Mouse (Mus musculus) cerebellum, adult 8-10 months (tissue): ENCODE data around the gene Sp7.

ENCODE experiments used
- DNase-seq: peaks from one replicate; pipeline ENCODE4 v3.0.0; 2022

Sp7 gene

DNA sequence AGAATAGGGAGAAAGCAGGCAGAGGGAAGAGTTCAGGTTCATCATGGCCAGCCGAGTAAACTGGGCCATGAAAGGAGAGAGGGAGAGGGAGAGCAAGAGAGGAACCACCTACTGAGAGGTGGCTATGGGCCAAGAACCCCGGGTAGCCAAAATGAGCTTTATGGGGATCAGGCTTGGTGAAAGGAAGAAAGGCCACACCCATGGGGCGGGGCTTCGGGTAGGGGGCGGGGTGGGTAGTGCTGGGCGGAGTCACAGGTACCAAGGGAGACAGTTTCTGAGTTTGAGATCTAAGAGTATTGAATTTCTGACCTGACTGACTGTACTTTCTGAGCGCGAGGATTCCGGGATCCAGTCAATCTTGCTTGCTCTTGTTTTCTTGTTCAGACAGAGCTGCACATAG, 19.7 kb upstream of the Sp7 start:
- no peak for DNase-seq

DNA sequence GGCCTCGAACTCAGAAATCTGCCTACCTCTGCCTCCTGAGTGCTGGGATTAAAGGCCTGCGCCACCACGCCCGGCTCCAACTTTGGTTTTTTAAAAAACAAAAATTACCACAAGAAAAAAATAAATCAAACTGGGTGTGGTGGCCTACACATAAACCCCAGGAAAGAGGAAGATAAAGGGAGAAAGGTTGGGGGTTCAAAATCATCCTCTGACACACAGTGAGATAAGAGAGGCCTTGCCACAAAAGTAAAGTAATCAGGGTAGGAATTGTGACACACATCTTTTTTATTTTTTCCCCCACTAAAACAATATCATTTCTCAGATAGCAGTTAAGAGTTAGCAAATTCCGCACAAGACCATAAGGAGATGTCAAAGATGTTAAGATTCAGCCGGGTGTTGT, 16.7 kb upstream of the Sp7 start:
- DNase-seq, result no peak

DNA sequence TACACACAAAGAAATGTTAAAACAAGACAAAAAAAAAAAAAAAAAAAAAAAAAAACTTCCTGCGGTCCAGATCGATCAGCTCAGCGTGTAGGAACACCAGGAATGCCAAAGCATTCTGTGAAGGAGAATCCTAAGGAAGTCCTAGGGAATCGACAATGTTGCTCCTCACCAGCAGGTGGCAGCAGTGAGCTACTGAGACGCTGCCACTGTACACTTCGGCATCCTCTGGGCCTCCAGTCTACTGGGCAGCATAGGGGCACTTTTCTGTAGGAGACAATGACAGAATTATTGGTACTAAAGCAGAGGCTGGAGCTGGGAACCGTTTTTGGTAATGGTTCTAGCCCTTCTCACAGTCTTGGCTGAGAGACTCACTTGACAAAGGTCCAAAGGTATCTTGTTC, 14.6 kb upstream of the Sp7 start:
- DNase-seq, result peak; percentile 80

DNA sequence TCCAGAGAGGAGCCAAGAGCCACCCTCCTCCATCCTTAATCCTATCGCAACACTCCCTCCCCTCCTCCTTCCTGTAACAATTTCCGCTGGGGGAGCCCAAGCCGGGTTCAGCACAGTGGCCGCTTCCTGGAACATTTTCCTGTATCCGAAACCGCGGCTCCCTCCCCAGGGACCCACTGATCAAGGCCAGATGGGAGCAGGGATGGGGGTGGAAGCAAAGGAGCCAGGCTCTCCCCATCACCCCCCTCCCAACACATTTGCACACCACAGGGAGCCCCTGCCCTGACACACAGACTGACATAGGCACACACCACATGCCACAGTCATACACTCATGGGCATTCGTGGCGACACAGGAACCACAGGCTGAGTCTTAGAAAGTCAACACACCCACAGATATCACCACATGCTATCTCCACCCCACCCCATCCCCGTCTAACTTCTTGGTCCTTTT, 10.9 kb upstream of the Sp7 start:
- DNase-seq, result no peak

DNA sequence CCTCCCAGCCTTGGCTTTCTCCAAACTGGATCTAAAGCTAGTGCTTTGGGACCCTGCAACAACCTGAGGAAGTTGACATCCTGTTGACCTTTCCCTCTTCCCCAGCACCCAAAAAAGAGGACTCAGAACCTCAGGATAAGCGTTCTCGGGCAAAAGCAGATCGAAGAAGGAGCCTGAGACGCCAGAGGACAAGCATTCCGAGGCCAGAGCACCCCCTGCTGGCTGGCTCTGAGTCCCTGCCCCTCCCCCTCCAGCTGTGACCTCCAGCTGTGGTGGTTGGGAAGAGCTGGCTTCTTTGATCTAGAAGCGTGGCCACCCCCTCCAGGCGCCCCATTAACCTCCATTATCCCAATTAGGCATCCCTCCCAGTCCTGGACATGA, 10.2 kb upstream of the Sp7 start:
- peak; percentile 41 for DNase-seq

DNA sequence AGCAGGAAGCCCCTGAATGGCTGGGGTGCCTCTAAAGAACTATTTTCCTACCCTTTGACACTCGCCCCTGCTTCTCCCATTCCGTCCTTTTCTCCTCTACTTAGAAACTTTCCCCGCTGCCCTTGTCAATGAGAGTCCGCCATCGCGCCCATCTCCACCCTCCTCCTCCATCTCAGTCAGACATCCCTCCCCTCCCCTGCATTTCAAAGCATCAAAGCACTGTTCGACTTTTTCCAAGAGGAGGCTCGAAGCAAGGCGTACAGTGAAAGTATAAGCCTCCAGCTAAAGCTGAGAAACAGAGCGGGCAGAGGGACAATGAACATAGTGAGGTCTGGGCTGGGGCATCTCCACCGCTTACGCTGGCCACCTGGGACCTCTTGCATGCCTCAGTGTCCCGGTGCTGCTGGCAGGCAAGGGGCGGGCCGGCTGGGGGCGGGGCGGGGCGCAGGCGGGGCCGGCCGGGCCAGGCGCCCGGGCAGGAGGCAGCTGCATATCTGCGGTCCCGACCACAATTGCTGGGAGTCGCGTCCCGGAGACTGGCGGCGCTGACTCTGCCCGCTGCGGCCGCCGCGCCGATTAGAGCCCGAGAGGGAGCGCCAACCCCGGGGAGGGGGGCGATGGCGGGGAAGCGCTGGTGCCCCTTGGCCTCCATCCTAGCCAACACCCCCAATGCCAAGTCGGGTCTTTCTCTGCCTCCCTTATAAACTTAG, 9.6 kb upstream of the Sp7 start:
- DNase-seq, result no peak

DNA sequence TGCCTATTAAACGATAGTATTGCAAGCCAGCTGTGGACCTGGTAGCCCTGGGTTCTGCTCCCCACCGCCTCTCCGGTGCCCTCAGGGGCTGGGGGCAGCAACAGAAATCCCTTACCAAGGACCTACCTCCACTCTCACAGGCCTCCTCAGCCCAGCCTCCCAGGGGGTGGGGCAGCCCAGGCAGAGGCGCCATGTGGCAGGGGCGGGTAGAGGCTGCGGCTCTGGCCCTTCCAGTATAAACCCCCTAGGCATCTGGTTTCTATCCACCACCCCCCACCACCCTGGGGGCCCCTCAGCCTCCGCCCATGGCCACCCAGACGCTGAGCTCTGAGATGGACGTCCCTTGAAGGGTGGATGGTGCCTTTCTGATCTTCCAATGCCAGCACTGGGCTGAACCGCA, 3.7 kb upstream of the Sp7 start:
- DNase-seq, result no peak

DNA sequence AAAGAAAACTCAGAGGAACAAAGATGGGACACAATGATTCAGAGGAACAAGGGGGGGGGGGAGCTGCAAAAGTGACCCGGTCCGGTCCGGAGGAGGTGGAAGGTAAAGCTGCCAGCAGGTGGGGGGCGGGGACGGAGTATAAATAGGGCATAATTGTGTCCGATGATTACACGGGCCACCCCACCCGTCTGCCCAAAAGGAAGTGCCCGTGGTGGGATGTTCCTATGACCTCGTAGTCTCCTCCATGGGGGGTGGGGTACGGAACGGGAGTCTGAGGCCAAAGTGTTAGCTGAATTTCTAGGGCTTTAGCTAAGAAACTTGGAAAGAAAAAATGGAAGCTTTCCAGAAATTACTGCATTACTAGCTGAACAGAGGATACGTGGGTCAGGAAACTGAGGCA, 3.0 kb upstream of the Sp7 start:
- DNase-seq, result no peak

DNA sequence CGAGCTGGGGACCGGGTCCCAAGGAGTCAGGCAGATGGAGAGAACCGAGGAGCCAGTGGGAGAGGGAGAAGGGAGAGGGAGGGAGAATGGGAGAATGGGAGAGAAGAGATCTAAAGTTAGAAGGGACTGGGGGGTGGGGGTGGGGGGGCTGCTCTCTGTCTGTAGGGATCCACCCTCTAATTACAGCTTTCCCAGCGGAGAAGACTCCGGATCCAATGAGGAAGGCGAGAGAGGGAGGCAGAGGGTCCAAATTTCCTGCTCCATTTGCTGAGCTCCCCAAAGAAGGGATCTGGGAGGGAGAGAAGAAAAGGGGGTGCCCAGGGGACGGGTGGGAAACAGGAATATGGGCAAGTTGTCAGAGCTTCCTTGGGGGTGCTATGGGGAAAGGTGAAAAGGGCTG, 744 bp downstream of the Sp7 start:
- DNase-seq, result no peak

DNA sequence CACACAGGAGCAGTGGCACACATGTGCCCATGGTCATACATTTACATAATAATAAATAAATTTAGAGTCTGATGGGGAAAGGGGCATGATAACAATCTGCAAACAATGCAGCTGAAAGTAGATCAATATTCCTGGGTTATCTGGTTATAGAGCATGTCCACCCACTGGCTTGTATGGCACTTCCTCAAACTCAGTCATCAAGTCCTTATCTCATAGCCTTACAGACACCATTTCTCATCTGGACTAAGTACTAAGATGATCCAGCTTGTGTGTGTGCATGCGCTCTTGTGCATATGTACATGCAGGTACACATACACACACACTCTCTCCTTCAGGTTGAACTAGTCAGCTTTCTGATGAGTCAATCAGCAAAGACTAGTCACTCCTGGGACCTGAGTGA, 2.3 kb downstream of the Sp7 start:
- no peak for DNase-seq

DNA sequence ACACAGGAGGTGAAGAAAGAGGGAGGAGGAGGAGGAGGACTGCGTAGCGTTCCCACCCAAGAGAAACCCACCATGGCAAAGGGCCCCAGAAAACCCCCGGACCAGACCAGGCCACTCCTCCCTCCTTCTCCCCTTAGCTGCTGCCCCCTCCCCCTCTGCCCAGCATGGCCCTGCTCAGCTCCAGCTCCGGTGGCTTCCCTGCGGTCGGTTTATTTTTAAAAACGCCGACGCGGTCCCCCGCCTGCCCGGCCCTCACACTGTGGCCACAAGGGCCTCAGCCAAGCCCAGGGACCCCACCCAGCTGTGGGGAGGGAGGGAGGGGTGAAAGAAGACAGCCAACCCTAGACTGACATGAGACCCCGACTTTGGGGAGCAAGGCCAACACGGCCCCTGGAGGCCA, 4.3 kb downstream of the Sp7 start:
- DNase-seq, result no peak

DNA sequence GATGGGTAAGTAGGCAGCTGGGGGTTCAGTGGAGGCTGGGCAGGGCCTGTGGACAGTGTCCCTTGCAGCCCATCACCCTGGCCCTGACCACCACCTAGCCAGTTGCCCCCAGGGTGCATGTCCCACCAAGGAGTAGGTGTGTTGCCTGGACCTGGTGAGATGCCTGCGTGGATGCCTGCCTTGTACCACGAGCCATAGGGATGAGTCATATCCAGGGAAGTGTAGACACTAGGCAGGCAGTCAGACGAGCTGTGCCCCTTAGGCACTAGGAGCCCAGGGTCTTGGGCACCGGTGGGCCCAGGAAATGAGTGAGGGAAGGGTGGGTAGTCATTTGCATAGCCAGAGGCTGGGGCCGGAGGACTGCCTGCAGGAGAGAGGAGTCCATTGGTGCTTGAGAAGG, 8.1 kb downstream of the Sp7 start:
- no peak for DNase-seq

DNA sequence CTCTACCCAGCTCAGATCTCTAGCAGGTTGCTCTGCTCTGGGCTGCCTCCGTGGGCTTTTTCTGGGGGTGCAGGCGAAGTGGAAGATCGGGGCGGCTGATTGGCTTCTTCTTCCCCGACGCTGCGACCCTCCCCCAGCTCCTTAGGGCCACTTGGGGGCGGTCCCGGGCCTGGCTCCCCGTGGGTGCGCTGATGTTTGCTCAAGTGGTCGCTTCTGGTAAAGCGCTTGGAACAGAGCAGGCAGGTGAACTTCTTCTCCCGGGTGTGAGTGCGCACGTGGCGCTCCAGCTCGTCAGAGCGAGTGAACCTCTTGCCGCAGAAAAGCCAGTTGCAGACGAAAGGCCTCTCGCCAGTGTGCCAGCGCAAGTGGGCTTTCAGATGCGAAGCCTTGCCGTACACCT, 8.9 kb downstream of the Sp7 start:
- no peak for DNase-seq

DNA sequence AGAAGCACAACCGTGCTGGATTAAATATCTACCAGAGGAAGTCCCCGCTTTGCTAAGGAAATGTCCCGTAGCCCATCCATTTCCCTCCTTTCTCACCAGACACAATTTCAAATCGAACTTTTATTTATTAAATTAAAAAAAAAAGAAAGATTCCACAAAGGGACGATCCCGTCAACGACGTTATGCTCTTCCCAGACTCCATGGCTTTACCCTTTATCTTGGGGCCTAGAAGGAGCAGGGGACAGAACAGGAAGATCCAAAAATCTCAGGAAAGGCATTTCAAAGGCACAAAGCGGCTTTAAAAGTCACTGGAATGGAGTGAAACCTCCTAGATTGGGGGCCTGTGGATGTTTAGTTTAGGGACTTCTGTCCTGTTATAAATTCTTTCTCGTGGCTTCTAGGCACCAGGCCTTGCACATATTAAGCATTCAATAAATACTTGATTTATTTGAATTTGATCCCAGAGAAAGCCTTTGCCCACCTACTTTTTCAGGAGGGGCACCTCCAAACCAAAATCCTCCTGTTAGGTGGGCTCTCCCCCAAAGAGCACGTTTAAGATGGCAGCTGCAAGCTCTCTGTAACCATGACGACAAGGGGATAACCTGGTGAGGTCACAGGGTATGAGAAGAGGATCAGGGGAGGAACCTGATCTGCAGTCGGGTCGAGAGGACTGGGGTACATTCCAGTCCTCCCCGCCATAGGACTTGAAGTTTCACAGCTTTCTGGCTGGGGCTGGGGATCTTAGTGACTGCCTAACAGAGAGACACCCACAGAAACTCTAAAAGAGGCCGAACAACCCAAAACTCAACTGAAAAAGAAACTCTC, 10.3 kb downstream of the Sp7 start:
- DNase-seq, result no peak

DNA sequence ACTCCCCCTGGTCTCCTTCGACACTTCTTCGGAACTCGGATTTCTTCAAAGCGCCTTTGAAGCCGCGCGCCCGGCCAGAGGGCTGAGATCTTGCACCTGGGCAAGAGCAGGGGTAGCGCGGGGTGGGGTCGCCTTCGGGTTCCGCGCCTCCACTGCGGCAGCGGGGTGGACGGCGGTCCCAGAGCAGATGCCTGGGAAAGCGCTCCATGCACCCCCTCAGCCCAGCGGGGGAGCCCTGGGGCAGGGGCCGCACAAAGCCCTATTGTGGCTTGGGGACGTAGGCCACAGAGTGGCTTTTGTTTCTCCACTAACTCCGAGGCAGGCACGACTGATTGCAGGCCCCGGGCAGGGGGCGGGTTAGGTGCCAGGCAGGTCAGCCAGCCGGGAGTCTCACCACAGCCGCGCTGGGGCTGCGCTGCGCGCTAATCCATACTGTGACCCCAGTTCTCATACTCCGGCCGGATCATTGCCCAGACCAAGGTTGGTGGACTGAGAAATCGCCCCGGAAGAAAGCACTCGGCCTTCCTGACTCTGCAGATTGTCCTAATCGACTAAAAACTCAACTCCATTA, 11.0 kb downstream of the Sp7 start:
- no peak for DNase-seq

DNA sequence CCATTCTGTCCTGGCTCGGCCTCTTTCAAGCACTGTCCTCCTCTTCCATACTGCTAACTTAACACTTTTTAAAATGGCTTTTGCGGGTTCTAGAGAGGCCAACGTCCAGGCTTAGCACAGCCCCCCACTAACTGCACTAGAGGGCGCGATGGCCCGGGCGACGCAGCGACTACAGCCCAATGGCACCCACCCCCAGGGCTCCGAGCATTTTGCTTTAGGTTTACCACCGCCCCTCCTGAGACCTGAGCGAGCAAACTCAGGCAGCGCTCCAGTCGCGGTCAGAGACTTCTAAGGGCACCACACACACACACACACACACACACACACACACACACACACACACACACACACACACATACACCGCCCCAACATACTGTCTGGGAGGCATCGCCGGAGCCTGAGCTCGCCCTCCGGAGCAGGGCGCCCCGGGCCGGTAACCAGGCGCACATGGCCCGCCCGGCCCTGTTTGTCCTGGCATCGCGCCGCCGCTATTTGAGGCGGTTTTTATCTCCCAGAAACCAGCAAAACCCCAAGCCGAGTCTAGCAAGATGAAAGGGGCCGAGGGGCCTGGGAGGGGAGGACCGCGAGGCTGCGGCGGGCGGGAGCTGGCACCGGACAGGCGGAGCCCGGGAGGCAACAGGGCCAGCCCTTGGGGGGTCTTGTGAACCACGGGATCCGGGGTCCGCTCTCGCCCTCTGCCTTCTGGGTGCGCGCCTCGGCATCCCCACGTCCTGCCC, 11.7 kb downstream of the Sp7 start:
- DNase-seq, result no peak

DNA sequence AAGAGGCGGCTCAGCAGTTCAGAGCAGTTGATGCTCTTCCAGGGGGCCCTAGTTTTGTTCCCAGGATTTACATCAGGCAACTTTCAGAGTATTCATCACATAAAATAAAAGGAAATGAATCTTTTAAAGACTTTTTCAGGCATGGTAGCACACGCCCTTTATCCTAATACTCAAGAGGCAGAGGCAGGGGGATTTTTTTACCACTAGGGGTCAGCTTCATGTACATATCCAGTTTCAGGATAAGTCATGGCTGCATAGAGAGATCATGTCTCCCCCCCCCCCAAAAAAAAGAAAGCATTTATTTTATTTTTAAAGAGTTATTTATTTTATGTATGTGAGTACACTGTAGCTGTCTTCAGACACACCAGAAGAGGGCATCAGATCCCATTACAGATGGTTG, 13.0 kb downstream of the Sp7 start:
- no peak for DNase-seq

DNA sequence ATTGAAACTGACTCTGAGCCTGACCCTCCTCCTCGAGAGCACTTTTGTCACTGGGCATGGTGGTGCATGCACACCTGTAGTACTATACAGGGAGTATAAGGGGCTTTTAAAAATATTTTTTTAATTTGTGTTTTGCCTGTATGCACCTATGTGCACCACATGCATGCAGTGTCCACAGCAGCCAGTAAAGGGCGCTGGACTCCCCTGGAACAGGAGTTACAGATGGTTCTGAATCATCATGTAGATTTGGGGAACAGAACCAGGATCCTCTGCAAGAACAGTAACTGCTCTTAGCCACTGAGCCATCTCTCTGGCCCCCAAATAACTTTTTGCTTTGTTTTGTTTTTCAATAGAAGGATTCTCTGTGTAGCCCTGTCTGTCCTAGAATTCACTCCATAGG, 14.8 kb downstream of the Sp7 start:
- no peak for DNase-seq

DNA sequence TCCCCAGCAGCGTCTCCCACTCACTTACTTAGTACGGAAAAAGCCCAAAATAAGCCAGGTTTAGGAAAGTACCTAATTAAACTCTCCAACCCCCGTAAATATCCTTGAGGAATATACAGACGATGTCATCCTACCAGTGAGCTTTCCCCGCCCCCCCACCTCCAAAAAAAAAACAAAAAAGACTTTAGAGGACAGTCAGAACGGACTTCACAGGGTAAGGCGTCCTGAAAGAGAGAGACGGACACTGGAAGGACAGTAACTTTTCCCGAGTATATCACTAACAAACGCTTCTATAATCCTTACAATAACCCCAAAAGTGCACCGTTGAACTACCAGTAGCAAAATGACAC, 16.1 kb downstream of the Sp7 start:
- DNase-seq, result no peak

DNA sequence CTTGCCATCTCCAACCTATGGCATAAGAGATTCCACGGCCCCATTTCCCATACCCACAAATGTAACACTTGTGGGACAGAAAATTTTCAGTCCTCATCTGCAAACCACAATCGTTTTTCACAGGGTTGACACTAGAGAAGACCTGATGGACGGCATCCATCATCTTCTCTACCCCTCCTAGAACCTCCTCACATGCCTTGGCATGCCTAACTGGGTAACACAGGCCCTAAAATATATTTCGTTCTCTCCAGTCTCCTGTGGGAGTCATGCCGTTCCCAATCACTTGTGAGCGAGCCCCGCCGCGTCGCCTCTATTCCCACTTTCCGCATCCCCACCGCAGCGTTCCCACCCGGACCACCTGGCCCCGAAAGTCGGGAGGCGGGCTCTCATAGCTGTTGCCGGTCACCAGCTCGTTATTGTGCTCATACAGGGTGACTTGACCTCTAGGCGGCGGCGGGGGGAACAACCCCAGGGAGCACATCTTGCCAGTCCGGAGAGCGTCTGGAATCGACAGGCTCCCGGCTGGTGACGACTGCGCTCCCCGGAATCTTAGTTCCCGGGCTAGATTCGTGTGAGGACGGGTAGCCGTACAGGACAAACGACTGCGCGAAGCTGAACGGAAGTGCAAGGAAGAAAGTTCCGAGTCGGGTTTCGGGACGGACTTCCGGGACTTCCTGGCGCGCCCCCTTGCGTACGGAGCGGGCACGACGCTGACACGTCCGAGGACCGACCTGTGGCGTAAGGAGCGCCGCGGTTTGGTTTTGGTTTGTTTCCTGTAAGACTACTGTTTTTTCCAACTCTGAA, 16.6 kb downstream of the Sp7 start, which contains the start of gene Aaas:
Gene Aaas (minus strand): TSS at position 634 of the 804 bp plus-strand sequence.
- peak; percentile 95 for DNase-seq

DNA sequence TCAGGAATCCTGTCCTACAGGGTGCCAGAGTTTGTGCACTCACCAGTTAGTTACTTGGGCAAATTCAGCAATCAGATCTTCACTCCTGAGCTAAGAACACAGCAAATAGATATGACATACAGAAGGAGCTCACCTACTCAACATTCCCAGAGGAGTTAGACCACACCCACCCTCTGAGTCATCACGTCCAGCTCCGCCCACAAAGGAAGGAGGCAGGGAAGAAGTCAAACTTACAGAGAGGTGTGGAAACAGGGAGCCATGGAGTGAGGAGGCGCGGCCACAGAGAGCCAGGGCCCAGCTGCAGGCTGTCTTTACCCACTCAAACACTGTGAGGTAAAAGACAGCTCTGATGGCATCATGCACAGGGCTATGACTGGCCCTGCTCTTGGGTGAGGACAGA, 20.5 kb downstream of the Sp7 start:
- no peak for DNase-seq

DNA sequence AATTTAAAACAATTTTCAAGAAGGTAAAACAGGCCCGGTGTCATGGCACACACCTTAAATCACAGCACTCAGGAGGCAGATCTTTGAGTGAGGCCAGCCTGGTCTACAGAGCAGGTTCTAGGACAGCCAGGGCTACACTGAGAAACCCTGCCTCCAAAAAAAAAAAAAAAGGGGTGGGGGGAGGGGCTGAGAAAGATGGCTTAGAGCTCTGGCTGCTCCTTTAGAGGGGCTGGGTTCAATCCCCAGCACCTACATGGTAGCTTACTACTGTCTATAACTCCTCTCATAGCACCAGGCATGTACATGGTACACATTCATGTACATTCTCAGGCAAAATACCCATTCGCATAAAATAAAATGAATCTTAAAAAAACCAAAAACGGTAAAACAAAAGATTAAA, 22.5 kb downstream of the Sp7 start:
- no peak for DNase-seq

DNA sequence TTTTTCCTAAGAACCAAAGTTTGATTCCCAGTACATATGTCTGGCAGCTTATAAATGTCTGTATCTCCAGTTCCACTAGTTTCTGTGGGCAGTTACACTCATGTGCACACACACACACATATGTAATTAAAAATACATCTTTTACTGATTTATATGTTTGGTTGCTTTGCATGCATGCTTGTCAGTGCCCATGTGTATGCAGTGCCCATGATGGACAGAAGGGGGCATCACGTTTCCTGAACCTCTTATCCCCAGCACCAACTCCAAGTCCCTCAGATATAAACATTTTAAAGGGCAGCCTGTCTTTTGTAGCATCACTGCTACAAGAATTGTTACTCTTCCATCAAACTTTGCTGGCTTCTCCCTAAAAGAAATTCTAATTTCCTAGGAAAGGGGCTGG, 25.4 kb downstream of the Sp7 start:
- DNase-seq, result no peak
